Mouse (Mus musculus) kidney, postnatal 4 days (tissue): Measurements from ENCODE around the gene Syngr1.

Experiments used
- DNase-seq, 2 experiments: peaks; one replicate each; pipeline ENCODE4 v3.0.0; 2021; ENCODE audit warnings: mixed read lengths in 2 of 2

The Syngr1 gene

DNA sequence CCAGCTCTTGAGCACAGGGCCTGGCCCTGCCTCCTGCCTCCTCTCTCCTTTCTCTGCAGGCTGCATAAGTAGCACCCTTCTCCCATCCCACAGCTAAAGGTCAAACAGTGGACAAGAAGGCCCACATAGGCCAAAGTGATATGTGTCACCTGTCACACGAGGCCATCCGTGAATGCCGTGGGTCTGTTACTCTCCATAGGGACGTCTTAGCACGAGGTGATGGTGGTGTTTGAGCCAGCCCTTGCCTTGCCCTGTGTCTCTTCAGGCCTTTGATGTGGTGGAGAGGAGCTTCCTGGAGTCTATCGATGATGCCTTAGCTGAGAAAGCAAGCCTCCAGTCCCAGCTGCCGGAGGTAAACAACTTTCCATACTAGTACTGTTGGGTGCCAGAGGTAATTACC lies 58.4 kb downstream of the Syngr1 start:
- DNase-seq, result no peak

DNA sequence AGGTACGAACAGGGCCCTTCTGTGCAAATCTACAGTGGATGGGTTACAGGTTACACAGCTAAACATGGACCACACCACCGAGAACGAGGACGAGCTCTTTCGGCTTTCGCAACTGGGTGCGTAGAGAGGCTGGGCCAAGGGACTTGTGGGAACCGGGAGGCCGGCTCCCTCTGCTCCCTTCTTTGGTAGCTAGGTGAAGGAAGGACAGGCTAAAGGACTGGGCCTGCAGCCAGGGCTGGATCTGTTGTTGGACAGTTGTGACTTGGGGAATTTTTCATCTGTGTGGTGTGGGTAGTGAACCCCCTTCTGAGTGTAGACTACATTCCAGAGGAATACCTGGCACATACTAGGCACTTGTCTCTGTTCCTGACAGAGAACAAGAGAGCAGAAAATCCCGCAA lies 61.5 kb downstream of the Syngr1 start:
- DNase-seq, result no peak

DNA sequence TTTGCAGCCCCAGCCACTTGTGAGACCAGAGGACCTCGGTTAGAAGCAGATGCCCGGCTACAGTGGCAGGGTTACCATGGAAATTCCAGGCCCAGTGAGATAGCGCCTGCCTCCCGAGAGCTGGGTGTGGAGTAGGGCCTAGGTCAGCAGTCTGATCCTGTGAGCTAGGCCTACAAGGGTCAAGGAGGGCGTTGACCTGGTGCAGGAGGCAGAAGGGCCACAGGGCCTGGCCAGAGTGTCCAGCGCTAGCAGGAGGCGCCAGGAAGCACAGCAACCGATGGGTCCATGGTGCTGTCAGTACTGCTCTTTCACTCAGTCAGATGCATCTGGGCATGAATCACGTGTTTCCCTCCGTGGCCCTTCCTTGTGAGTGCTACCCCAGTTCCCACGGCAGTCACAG lies 62.6 kb downstream of the Syngr1 start:
- DNase-seq, result no peak

DNA sequence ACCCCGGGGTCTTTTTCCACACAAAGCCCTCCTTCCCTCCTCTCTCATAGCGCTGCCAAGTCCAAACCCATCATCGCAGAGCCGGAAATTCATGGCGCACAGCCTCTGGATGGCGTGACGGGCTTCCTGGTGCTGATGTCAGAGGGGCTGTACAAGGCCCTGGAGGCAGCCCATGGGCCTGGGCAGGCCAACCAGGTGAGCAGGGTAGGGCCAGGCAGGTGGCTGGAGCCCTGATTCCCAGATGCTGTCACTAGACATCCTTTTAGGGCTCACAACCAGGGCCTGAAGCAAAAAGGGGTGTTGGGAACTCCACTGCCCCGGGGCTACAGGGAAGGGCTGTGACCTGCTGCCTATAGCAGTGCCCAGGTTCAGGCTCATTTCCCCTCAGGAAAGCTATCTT lies 64.6 kb downstream of the Syngr1 start:
- no peak for DNase-seq

DNA sequence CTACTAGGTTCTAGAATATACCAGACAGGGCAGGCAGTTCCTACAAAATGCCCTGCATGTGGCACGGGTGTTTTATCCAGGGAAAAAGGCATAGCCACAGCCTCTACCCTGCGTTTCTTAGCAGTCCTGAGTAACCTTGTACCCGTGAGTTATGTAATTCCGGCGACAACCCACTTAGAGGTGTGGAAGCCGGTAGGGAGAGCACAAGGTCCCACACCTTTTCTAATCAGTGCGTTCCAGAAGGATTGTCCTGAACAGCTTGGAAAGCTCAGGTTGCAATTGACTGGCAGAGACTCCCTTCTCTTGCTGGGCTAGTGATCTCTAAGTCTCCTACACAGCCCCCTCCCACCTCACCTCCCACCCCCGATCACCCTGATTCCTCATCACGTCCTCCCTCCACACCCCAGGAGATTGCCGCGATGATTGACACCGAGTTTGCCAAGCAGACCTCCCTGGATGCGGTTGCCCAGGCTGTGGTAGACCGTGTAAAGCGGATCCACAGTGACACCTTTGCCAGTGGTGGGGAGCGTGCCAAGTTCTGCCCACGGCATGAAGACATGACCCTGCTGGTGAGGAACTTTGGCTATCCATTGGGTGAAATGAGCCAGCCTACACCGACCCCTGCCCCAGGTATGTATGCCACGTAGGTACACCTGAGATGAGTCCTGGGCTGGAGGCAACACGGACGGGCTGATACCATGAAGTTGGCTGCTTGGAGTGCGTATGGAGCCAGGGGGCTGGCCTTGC lies 66.2 kb downstream of the Syngr1 start:
- DNase-seq, result peak in 1 of 2 experiments; percentile 35

DNA sequence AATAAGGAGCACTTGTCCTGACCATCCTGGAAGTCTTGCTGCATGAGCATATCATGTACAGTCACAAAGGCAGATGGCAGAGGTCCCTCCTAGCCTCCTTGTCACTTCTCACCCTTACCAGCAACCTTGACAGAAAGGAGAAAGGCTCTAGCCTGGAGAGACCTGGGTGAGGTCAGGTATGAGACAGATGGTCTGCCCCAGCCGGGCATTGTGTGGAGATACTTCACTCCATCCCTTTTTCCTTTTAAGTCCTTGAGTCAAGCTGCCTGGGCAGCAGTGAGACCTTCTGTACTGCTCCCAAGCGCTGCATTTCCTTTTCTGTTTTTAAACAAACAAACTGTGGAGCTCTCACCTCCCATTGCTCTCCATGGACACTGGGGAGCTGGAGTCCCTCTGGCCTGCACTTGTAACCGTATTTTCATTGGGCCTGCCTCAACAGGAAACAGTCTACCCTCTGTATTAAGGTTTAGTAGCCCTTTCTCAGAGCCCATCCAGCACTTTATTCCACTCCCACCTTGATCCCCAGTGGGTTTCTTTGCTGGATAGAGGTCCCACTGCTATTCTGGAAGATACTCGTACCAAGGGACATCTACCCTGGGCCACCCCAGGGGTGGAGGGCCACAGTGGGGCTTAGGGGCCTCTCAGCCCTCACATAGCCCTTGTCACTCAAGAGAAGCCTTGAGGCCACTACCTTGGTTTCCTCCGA lies 67.0 kb downstream of the Syngr1 start:
- no peak for DNase-seq

DNA sequence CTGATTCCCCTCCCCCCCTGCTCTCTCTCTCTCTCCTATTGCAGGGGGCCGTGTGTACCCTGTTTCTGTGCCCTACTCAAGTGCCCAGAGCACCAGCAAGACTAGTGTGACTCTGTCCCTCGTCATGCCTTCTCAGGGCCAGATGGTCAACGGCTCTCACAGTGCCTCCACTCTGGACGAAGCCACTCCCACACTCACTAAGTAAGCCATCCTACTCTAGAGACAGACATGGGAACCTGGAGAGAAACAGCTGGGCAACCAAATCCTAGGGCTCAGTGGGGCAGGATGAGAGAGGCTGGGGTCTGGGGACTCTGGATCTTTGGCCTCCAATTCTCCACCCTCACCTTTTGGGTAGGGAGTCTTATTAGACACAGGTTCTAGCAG lies 67.6 kb downstream of the Syngr1 start:
- peak in 1 of 2 experiments; percentile 42 for DNase-seq

DNA sequence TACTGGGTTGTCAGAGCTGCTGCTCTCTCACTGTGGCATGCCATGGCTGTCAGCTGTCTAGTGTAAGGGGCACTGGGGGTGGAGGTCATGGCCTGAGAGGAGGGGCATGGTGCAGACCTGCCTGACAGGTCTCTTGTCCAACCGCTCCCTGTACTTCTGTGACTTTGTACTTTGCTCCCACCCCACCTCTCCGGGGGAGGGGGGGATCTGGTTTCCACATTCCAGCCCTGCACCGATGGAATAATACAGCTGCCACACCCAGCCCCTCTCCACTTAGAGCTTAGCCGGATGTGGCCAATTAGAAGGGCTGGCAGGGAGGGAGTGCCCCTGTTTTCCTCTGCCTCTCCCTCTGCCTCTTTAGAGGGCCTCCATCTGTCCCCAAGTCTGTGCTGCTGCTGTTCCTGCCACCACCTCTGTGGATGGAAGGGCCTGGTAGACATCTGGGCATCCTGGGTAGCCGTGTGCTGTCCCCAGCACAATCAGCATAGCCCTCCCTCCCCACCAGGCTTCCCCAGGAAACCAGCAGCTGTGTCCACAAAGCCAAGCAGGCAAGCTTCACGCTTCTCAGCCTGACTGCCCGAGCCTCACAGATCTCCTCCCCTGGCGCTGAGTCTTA lies 68.3 kb downstream of the Syngr1 start:
- DNase-seq, result peak; percentile 76 to 86

DNA sequence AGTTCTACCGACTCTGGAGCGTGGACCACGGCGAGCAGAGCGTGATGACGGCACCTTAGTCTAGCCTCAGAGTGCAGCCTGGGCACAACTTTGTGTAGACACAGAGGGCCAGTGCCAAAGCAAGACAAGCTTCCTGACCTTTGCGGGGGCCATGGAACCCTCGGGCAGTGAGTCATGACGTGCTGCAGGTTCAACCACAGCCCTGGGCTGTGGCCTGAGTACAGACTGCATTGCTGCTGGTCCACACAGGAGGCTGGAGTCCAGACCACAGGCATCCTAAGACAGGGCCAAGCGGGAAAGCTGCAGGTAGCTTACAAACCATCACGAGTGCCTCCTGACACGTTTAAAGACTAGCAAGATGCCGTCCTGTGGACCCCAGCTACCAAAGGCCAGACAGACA lies 69.1 kb downstream of the Syngr1 start:
- DNase-seq, result peak in 1 of 2 experiments; percentile 39

DNA sequence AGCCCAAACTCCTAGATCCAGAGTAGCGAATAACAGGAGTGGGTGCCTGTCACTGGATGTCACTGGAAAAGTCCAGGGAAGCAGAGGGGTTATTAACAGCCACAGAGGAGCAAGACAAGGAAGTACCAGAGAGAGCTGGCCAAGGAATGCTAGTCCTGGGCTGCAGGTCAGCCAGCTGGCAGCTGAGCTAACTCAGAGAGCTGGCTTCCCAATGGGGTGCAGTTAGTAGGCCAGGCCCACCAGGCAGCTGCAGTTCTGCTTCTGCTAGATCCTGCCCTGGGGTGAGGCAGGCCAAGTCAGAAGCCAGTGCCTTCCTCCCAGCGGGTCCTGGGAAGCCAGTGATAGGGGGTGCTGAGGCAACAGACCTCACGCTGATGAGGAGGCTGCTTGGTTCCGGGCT lies 69.6 kb downstream of the Syngr1 start:
- peak in 1 of 2 experiments; percentile 28 for DNase-seq

DNA sequence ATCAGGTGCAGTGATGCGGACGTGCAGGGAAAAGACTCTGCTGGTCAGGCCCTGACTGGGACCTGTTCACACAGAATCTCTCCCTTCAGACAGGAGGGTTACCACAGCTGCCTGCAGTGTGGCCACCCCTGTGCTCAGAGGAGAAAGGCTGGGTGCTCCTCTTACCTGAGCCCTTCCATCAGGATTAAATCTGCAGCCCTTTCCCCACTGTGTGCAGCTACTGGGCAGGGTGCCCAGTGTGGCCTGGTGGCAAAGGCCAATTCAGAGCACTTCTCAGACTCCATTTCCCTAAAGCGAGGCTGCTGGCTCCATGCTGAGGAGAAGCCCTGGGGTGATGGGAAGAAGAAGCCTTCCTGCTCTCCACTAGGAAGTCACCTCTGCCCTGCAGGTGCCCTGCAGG lies 70.1 kb downstream of the Syngr1 start:
- no peak for DNase-seq

DNA sequence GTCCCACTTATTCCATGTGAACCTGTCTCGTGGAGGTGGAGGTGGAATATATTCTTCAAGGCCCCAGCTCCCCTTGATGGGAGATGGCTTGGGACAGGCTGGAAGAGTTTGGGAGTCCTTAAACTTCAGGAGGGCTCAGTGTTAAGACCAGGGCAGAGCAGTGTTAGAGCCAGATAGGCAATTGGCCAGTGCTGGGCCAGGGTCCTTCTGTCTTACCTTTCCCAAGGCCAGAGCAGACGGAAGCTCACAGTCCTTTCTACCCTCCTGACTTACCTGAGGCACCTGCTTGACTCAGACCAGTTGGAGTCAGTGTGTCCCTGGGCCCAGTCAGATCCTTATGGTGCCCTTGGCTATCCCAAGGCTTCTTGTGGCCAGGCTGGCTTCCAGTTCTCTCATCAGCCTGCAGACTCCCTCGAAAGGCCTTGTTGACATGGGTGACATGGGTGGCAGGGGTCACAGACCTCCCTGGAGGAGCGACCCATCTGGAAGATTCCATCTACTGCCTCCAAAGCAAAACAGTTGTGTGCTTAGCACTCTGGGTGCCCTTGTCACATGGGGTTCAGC lies 71.3 kb downstream of the Syngr1 start:
- no peak for DNase-seq

DNA sequence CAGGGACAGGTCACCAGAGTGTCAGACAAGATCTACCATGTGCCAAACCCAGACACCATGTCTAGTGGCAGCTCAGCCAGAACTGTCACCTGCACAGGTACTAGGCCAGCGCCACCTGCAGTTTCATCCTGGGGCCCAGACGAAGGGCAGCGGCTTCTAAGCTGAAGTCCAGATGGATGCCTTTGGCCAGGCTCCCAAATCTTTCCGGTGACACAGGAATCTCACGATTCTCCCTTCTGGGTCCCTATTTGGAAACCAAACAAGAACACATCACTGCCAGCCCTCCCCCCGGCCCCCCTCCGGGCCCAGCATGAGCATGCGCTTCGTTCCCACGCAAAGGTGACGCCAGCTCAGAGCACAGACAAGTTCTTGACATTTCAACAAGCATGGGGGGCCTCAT lies 72.1 kb downstream of the Syngr1 start:
- DNase-seq, result peak in 1 of 2 experiments; percentile 40

DNA sequence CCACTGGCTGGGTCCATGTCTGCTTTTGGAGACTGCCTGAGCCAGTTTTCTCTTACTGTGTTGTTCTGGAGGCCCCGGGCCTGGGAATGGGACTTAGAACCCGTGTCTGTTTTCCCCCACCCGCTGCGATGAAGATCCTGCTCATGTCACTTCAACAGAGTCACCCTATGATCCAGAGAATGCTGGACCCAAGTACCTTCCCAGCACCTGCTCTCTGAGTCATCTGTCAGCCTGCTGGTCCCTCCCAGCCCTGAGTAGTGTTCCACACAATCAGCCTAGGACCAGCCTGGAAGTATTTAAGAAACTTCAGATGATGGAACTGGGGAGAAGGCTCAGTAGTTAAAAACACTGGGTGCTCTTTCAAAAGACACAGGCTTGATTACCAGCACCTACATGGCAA lies 72.6 kb downstream of the Syngr1 start:
- DNase-seq, result no peak

DNA sequence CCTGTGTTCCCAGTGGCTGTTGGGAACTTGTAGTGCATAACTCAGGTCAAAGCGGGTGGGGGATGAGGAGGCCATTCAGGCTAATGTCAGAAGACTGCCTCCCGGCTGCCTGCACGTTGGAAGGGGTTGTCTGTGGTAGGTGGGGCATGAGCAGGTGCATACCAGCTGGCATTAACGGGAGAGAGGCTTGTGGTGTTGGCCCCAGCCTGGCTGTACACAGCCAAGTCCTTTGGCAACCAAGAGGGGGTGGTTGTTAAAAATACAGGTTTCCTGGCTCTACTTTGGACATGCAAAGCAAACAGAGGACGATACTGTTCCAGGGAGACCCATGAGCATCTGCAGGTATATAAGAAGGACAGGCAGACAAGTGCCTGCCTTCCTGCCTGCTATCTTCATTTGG lies 74.3 kb downstream of the Syngr1 start:
- DNase-seq, result peak in 1 of 2 experiments; percentile 17
